Mouse (Mus musculus): Measurements from ENCODE around the gene Nrsn1. TPM values are rescaled to one million over a fixed set of nuclear protein-coding genes. Genes with fewer than 3 reads are reported as not detected.

Nrsn1 gene
- polyA plus RNA-seq (2012; rRNA removed; ENCODE audit: low replicate concordance): 0.20 and 0.38 TPM in 2 replicates

GRCm38 (mm10) chr13:25270402-25270801 lies at the start of gene Nrsn1:
Nrsn1 (minus strand) TSS chr13:25270502.

Other genes with a start within 250 kb of the Nrsn1 start
- not detected in 2 replicates for gene Dcdc2a, start 214.5 kb downstream of the Nrsn1 start, polyA plus RNA-seq (2012; rRNA removed; ENCODE audit: low replicate concordance)

Data from duodenum, adult 2 months (tissue).